Mouse (Mus musculus): ENCODE results near the gene Il13. TPM values are rescaled to one million over a fixed set of nuclear protein-coding genes. Genes with fewer than 3 reads are reported as not detected.

Gene Il13
- polyA plus RNA-seq, 1 experiment from 2014 or later, result not detected

DNA sequence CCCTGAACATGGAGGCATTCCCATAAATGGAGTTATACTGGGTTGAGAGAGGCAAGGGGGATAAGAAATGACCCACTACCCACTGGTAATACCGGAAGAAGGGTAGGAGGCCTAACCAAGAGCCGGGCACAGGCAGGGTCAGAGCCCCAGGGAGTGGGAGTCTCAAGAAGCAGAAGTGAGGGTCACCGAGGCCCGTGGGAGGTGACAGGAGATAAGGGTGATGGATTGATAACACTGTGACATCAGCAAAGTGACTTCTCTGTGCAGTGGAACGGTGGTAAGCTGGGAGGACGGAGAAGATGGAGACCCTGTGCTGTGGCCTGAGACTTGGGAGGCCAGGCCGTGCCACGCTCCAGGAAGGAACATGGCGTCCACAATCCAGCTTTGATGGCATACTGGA, 10.9 kb downstream of the Il13 start:
- Histone ChIP-seq H3K4me1 (peaks cover 14% of the 10 kb centered on the region), H3K27ac (no peak overlapping the region), H3K4me3 (no peak overlapping the region), H3K27me3 (ENCODE audit: poor library complexity, severe bottlenecking) (no peaks in the 10 kb centered on the region), H3K36me3 (replicated peaks) (no peaks in the 10 kb centered on the region), H3K9me3 (no peaks in the 10 kb centered on the region)
- DNase-seq (ENCODE audit: extremely low spot score, low spot score), result no peak
- WGBS, result 96% methylated on average over 9 of the region's 9 CpGs

GRCm38 (mm10) chr11:53622440-53622806, 12.1 kb downstream of the Il13 start:
- no peak overlapping the region for H3K27ac ChIP-seq
- no peak for DNase-seq (ENCODE audit: extremely low spot score, low spot score)
- H3K4me3 ChIP-seq, result no peak overlapping the region
- H3K36me3 ChIP-seq (replicated peaks), result no peaks in the 10 kb centered on the region
- peaks cover 16% of the 10 kb centered on the region for H3K4me1 ChIP-seq
- H3K9me3 ChIP-seq, result no peaks in the 10 kb centered on the region
- H3K27me3 ChIP-seq (ENCODE audit: poor library complexity, severe bottlenecking), result no peaks in the 10 kb centered on the region
- 87% methylated on average over 6 of the region's 6 CpGs for WGBS

DNA sequence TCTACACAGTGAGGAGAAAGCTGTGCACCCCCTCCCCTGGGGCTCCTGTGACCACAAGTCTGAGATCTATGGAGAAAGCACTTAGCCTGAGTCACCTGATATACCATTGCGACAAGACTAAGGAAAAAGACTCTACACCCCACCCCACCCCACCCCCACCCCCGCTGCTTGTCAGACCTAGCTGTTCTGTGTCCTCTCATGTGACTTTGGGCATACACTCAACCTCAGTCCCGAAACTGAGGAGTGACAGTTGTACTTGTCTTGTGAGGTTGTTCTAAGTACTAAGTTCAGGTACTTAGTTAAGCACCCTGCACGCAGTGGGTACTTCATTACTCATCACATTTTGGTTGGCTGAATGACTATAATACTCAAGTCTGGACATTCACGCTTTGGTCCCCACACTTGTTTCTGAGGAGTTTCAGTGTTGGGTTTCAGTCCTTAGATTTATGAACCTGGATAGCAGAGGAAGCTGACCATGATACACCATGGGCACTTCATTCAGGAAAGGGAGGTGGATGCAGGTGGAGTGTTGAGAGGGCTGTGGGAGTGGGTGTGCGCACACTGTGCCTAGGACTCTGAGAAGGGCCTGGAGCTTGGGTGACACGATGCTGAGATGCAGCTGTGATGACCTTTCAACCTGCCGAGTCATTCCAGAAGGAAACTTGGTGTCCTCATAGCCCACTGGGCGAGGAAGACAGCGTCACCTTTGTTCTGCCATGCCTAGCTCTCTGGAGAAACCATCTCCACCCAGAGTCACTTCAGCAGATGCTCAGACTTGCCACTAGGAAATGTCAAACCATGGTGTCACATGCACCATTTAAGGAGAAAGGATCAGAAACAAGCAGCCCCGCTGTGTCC, 12.7 kb downstream of the Il13 start:
- Histone ChIP-seq H3K36me3 (replicated peaks) (no peaks in the 10 kb centered on the region), H3K4me1 (peaks cover 10% of the 10 kb centered on the region), H3K27ac (no peak overlapping the region), H3K4me3 (no peak overlapping the region), H3K9me3 (no peaks in the 10 kb centered on the region), H3K27me3 (ENCODE audit: poor library complexity, severe bottlenecking) (no peaks in the 10 kb centered on the region)
- DNase-seq (ENCODE audit: extremely low spot score, low spot score), result no peak
- 84% methylated on average over 11 of the region's 11 CpGs for WGBS

DNA sequence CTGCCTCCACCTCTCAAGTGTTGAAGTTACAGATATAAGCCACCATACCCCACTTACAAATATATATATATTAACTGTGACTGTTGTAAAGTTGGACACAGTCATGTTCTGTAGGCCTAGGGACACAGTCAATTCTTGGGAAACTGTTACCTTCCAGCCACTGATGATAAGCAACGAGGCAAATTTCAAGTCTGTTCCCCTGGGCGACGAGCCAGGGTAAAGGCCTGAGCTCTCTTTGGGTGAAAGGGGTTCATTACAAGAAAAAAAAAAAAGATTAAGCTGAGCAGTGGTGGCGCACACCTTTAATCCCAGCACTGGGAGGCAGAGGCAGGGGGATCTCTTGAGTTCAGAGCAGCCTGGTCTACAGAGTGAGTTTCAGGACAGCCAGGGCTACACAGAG, 14.4 kb downstream of the Il13 start:
- 92% methylated on average over 4 of the region's 4 CpGs for WGBS
- Histone ChIP-seq H3K4me3 (no peak overlapping the region), H3K4me1 (peaks cover 6% of the 10 kb centered on the region), H3K9me3 (no peaks in the 10 kb centered on the region), H3K27ac (no peak overlapping the region), H3K36me3 (replicated peaks) (no peaks in the 10 kb centered on the region), H3K27me3 (ENCODE audit: poor library complexity, severe bottlenecking) (no peaks in the 10 kb centered on the region)
- no peak for DNase-seq (ENCODE audit: extremely low spot score, low spot score)

- no peak for DNase-seq (ENCODE audit: extremely low spot score, low spot score)
- Histone ChIP-seq H3K27me3 (ENCODE audit: poor library complexity, severe bottlenecking) (no peaks in the 10 kb centered on the region), H3K27ac (no peak overlapping the region), H3K4me1 (peaks cover 6% of the 10 kb centered on the region), H3K4me3 (no peak overlapping the region), H3K9me3 (no peaks in the 10 kb centered on the region), H3K36me3 (replicated peaks) (no peaks in the 10 kb centered on the region)
- 72% methylated on average over 6 of the region's 6 CpGs for WGBS
Observed at GRCm38 (mm10) chr11:53619428-53619827, 15.1 kb downstream of the Il13 start.

DNA sequence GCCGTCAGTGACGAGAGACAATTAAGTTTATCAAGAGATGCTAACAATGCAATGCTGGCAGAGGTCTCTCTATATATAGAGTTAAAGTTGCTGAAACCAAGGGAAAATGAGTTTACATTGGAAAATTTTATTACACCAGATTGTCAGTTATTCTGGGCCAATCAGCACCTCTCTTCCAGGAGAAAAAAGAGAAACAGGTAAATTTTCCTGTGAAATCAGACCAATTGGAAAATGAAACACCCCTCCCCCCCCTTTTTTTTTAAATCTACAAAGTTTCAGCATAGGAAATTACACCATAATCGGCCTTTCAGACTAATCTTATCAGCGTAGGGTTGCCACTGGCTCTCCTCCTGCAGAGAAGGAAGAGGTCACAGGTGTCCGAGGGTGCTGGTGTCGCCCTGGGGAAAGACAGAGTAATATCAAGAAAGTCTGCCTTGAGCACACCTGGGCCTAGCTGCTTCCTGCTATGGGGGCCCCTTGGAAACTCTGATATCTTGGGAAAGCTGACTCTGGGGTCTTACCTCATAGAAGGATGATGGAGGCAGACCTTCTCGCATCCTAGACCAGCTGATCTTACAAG, 15.8 kb downstream of the Il13 start, which contains the start of gene Il4:
Il4 (minus strand) TSS at position 51 of the 580 bp plus-strand sequence.
- WGBS, result 88% methylated on average over 7 of the region's 7 CpGs
- no peaks in the 10 kb centered on the region for H3K36me3 ChIP-seq (replicated peaks)
- no peak for DNase-seq (ENCODE audit: extremely low spot score, low spot score)
- no peak within 1 kb of the TSS for H3K4me3 ChIP-seq
- no peak within 1 kb of the TSS for H3K27ac ChIP-seq
- no peaks in the 10 kb centered on the region for H3K27me3 ChIP-seq (ENCODE audit: poor library complexity, severe bottlenecking)
- H3K4me1 ChIP-seq, result peaks cover 6% of the 10 kb centered on the region
- H3K9me3 ChIP-seq, result no peaks in the 10 kb centered on the region

GRCm38 (mm10) chr11:53617562-53618109, 16.9 kb downstream of the Il13 start:
- H3K4me3 ChIP-seq, result no peak overlapping the region
- 66% methylated on average over 4 of the region's 4 CpGs for WGBS
- no peaks in the 10 kb centered on the region for H3K36me3 ChIP-seq (replicated peaks)
- peaks cover 6% of the 10 kb centered on the region for H3K4me1 ChIP-seq
- no peak overlapping the region for H3K27ac ChIP-seq
- no peaks in the 10 kb centered on the region for H3K9me3 ChIP-seq
- H3K27me3 ChIP-seq (ENCODE audit: poor library complexity, severe bottlenecking), result no peaks in the 10 kb centered on the region
- DNase-seq (ENCODE audit: extremely low spot score, low spot score), result no peak

DNA sequence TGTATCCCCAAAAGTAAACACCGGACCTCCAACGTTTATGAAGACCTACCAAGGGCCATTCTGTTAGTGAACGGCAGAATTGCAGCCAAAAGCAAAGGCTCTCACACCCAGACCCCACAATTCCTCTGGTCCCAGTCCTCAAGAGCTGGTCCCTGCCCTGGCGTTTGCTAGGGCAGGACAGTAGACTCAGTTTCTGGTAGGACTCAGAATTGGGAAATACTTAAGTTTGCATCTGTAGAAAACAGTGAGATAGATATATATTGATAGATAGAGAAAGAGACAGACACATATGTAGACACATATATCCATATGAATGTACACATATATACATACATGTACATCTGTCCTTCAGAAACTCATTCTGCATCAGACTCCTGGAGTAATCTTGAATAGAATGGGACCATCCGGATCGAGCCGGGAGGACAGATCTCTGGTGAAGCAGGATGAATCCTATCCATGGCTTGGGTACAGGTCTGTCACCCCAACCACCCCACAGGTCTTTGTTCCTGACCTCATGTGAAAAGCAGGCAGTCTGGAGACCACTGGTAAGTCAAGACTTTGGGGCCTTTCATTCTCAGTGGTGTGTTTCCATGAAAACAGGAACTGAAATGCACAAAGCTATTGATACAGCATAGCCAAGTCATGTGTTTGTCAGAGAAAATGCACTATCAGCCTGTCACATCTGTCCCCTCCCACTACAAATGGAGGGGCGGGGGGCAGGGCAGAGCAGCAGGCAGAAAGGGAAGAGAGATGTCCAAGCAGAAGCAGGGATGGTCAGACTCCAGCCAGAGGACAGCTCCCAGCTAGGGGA, 17.5 kb downstream of the Il13 start:
- H3K36me3 ChIP-seq (replicated peaks), result no peaks in the 10 kb centered on the region
- no peak overlapping the region for H3K4me3 ChIP-seq
- no peaks in the 10 kb centered on the region for H3K27me3 ChIP-seq (ENCODE audit: poor library complexity, severe bottlenecking)
- no peak for DNase-seq (ENCODE audit: extremely low spot score, low spot score)
- peaks cover 6% of the 10 kb centered on the region for H3K4me1 ChIP-seq
- H3K9me3 ChIP-seq, result no peaks in the 10 kb centered on the region
- H3K27ac ChIP-seq, result no peak overlapping the region
- WGBS, result 86% methylated on average over 8 of the region's 8 CpGs

GRCm38 (mm10) chr11:53615575-53615974, 18.9 kb downstream of the Il13 start:
- peaks cover 6% of the 10 kb centered on the region for H3K4me1 ChIP-seq
- no peaks in the 10 kb centered on the region for H3K9me3 ChIP-seq
- no peaks in the 10 kb centered on the region for H3K36me3 ChIP-seq (replicated peaks)
- DNase-seq (ENCODE audit: extremely low spot score, low spot score), result no peak
- H3K27ac ChIP-seq, result no peak overlapping the region
- 93% methylated on average over 8 of the region's 8 CpGs for WGBS
- H3K4me3 ChIP-seq, result no peak overlapping the region
- no peaks in the 10 kb centered on the region for H3K27me3 ChIP-seq (ENCODE audit: poor library complexity, severe bottlenecking)

DNA sequence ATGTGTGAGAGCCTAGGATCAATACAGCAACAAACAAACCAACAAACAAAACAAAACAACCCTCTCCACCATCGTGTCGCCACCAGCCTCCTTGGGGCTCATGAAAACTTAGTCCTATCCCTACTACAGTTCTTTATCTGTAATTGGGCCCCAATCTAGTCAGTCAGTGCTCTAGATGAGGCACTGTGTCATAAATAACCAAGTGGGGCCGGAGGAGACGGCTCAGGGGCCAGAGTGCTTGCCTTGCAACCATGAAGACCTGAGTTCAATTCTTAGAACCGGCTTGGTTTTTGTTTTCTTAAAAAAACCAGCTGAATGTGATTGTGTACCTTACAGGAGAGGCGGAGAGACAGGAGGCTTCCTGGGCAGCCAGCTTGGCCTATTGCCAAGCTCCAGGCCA, 19.3 kb downstream of the Il13 start:
- no peak for DNase-seq (ENCODE audit: extremely low spot score, low spot score)
- WGBS, result 90% methylated on average over 6 of the region's 6 CpGs
- Histone ChIP-seq H3K27me3 (ENCODE audit: poor library complexity, severe bottlenecking) (no peaks in the 10 kb centered on the region), H3K9me3 (no peaks in the 10 kb centered on the region), H3K36me3 (replicated peaks) (no peaks in the 10 kb centered on the region), H3K4me3 (no peak overlapping the region), H3K27ac (no peak overlapping the region), H3K4me1 (peaks cover 6% of the 10 kb centered on the region)

DNA sequence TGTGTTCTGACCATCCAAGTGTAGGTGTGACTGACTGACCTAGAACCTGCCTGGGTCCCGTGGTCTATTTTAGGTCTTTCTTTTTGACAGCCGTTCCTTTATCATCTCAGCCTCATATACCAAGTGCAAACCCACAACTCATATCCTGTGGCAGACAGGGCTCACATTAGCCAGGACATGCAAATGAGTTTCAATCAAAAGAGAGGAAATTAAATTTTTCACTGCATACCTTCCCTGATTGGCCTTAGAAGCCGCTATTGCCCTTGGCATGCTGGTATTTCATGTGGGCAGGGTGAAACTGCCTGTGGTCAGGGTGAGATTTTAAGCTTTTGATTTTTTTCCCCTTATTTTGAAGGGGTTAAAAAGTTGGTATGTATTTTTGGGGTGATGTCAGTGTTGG, 24.8 kb downstream of the Il13 start:
- no peaks in the 10 kb centered on the region for H3K9me3 ChIP-seq
- H3K36me3 ChIP-seq (replicated peaks), result 0 out of 2 replicates have a peak, but pooled peaks cover 4% of the 10 kb centered on the region
- peaks cover 17% of the 10 kb centered on the region for H3K4me1 ChIP-seq
- no peak for DNase-seq (ENCODE audit: extremely low spot score, low spot score)
- WGBS, result 86% methylated on average over 3 of the region's 3 CpGs
- peaks cover 5% of the 10 kb centered on the region; the same call in 1 of the 2 replicates for H3K27me3 ChIP-seq (ENCODE audit: poor library complexity, severe bottlenecking)
- no peak overlapping the region for H3K4me3 ChIP-seq
- no peak overlapping the region for H3K27ac ChIP-seq

- Histone ChIP-seq H3K27ac (no peak overlapping the region), H3K9me3 (no peaks in the 10 kb centered on the region), H3K4me1 (peaks cover 17% of the 10 kb centered on the region), H3K36me3 (replicated peaks) (peaks cover 6% of the 10 kb centered on the region; the same call in 1 of the 2 replicates), H3K27me3 (ENCODE audit: poor library complexity, severe bottlenecking) (peaks cover 5% of the 10 kb centered on the region; the same call in 1 of the 2 replicates), H3K4me3 (no peak overlapping the region)
- 84% methylated on average over 6 of the region's 6 CpGs for WGBS
- DNase-seq (ENCODE audit: extremely low spot score, low spot score), result no peak
Observed at GRCm38 (mm10) chr11:53609231-53609630, 25.3 kb downstream of the Il13 start.

Measured in forebrain, embryonic 10.5 days (tissue).